Comparison of ENCODE assay signal across 15 mouse cellular contexts in genomic region chr13:83124651-83125050, GRCm38 (mm10).
"Had no signal": no experiment of that assay in that cellular context is flagged by ENCODE, and none has a peak within 500 bp of the region (broad histone marks: within the 10 kb centered on the region; RNA-seq: fewer than 3 reads in every experiment).

No protein-coding gene starts in this region.

- H3K4me3 ChIP-seq: limb, embryonic 13.5 days; midbrain, embryonic 13.5 days; myocyte; neural tube, embryonic 12.5 days had no signal

- H3K4me2 ChIP-seq: limb, embryonic 13.5 days; midbrain, embryonic 13.5 days; neural tube, embryonic 12.5 days had no signal

- H3K9ac ChIP-seq: limb, embryonic 13.5 days; liver, embryonic 14.5 days; midbrain, embryonic 13.5 days; neural tube, embryonic 12.5 days had no signal

- H3K27ac ChIP-seq: kidney, postnatal 0 days; limb, embryonic 13.5 days; liver, embryonic 14.5 days; midbrain, embryonic 13.5 days; neural tube, embryonic 12.5 days; stomach, postnatal 0 days had no signal

- H3K4me1 ChIP-seq: limb, embryonic 13.5 days; neural tube, embryonic 12.5 days had no signal

- H3K36me3 ChIP-seq: limb, embryonic 13.5 days; midbrain, embryonic 13.5 days; neural tube, embryonic 12.5 days had no signal

- DNase-seq: kidney, adult 9 months; kidney, postnatal 36 days; layer of hippocampus, adult 9-11 months; layer of hippocampus, postnatal 36 days; left cerebral cortex, postnatal 4 days; lung, adult 18-20 months; right cerebral cortex, postnatal 14 days; thymus, postnatal 4 days had no signal

- ATAC-seq: midbrain, embryonic 13.5 days had no signal

- H3K9me3 ChIP-seq: limb, embryonic 13.5 days; midbrain, embryonic 13.5 days; neural tube, embryonic 12.5 days had no signal

- H3K27me3 ChIP-seq: limb, embryonic 13.5 days; neural tube, embryonic 12.5 days had no signal
